Mouse (Mus musculus) gastrocnemius, adult 2 months (tissue): ENCODE results near the gene Psmd11. TPM values are rescaled to one million over a fixed set of nuclear protein-coding genes. Genes with fewer than 3 reads are reported as not detected.
"Not testable (repeated sequence)": the region's sequence is repeated elsewhere in the genome, so short reads cannot be mapped to it uniquely, and the experiment has no call there.

Experiments used
- DNase-seq: peaks from one replicate; pipeline ENCODE4 v3.0.0; 2022
- H3K27ac ChIP-seq: fragments of 200-600 bp; 2 replicates; pipeline ENCODE4 v1.8.1; 2022; ENCODE audit warnings: mild to moderate bottlenecking
- H3K4me3 ChIP-seq: fragments of 200-600 bp; 2 replicates; pipeline ENCODE4 v1.8.1; 2022; ENCODE audit warnings: mild to moderate bottlenecking, moderate library complexity
- CTCF ChIP-seq: fragments of 200-600 bp; IDR thresholded peaks from 2 replicates; pipeline ENCODE4 v1.8.1; 2022; ENCODE audit warnings: antibody characterized with exemption, mild to moderate bottlenecking, moderate library complexity
- intact Hi-C: fragments of 180-260 bp; cut with DNase I; formaldehyde crosslinking; loops from one replicate; pipeline ENCODE4 v1.15.1; 2025
- total RNA-seq, 2 experiments: library from RNA; stranded (reverse); gene quantifications; 2 replicates each; pipeline ENCODE4 v1.2.3; 2021

Psmd11 gene
- total RNA-seq, 2 experiments from 2014 or later: 138 to 169 TPM

DNA sequence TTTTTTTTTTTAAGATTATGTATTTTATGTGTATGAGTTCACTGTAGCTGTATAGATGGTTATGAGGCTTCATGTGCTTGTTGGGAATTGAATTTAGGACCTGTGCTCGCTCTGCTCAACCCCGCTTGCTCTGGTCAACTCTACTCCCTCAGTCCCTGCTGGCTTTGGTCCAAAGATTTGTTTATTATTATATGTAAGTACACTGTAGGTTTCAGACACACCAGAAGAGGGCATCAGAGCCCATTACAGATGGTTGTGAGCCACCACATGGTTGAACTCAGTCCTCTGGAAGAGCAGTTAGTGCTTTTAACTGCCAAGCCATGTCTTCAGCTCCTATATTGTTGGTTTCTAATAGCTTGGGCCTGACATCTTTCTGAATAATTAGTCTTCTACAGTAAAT lies 21.4 kb downstream of the Psmd11 start:
- H3K27ac ChIP-seq: no peak overlapping the region
- intact Hi-C loops: no loop called here
- TF ChIP-seq CTCF: no peak

GRCm38 (mm10) chr11:80452242-80452641 lies 23.8 kb downstream of the Psmd11 start:
- DNase-seq: no peak
- Histone ChIP-seq H3K27ac (no peak overlapping the region), H3K4me3 (no peak overlapping the region)
- TF ChIP-seq CTCF: no peak
- intact Hi-C loops: no loop called here

More for the DNA sequence above, 21.4 kb downstream of the Psmd11 start:
- DNase-seq: no peak
- H3K4me3 ChIP-seq: no peak overlapping the region

- Histone ChIP-seq H3K27ac (no peak overlapping the region), H3K4me3 (no peak overlapping the region)
- no peak for TF ChIP-seq CTCF
- intact Hi-C loops: no loop called here
- DNase-seq: no peak
These were observed 24.8 kb downstream of the Psmd11 start for GRCm38 (mm10) chr11:80453198-80453597.

GRCm38 (mm10) chr11:80463605-80464130 lies 35.3 kb downstream of the Psmd11 start:
- DNase-seq, intact Hi-C loops, H3K27ac ChIP-seq, H3K4me3 ChIP-seq: not testable (repeated sequence)
- peak; percentile 50 for TF ChIP-seq CTCF

GRCm38 (mm10) chr11:80471836-80472605 lies 43.6 kb downstream of the Psmd11 start:
- no peak overlapping the region for H3K4me3 ChIP-seq

GRCm38 (mm10) chr11:80474175-80474691 lies 45.8 kb downstream of the Psmd11 start:
- no peak for DNase-seq
- intact Hi-C loops: no loop called here
- Histone ChIP-seq H3K27ac (no peak overlapping the region), H3K4me3 (no peak overlapping the region)
- peak; percentile 24; the same call in 1 of the 2 replicates for TF ChIP-seq CTCF

More at GRCm38 (mm10) chr11:80471836-80472605, 43.6 kb downstream of the Psmd11 start:
- intact Hi-C loops: no loop called here
- no peak overlapping the region for H3K27ac ChIP-seq
- no peak for DNase-seq
- TF ChIP-seq CTCF: no peak

- intact Hi-C loops: no loop called here
- no peak for TF ChIP-seq CTCF
- Histone ChIP-seq H3K4me3 (no peak overlapping the region), H3K27ac (no peak overlapping the region)
- no peak for DNase-seq
These were observed 46.4 kb downstream of the Psmd11 start for GRCm38 (mm10) chr11:80474846-80475245.

- H3K4me3 ChIP-seq: no peak overlapping the region
- no peak overlapping the region for H3K27ac ChIP-seq
- intact Hi-C loops: no loop called here
- TF ChIP-seq CTCF: no peak
- DNase-seq: no peak
These were observed 47.1 kb downstream of the Psmd11 start for GRCm38 (mm10) chr11:80475544-80475943.

DNA sequence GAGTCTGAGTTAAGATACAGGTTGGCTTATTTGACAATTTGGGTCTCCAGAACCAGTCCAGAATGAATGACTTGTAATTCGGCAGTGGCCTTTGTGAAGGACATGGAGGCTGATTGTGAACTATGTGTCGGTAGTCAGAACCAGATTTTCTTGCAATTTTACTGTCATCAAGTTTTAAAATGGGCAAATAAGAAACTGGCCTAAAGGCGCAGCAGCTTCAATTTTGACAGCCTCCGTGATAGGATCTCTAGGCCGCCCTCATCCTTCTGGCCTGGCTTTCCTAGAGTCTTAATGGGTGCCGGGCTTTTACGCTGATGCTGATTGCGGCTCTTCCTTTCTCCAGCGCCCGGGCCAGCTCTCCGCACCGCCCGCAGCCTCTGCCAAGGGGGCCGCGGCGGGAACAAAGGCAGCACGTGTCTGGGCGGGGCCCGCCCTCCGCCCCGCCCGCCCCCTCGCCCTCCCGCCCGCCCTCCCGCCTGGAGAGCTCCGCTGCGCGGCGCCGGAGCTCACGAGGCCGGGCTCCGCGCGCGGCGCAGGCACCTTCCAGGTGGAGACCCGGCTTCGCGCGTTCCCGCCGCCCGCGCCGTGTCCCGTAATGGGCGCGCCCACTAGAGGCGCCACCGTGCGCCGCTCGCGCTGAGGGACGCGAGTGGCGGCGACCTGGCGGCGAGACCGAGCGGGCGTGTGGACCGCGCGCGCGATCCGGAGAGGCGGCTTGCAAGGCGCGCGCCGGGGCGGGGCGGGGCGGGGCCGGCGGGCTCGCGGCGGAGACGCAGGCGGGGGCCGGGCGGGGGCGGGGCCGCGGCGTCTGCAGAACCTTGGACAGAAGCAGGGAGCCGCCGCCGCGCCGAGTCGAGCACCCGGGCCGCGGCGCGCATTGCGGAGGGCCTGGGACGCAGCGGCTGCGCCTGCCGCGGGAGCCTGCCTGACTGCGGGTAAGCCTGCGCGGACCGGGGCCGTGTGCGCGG lies 48.1 kb downstream of the Psmd11 start, which contains the start of gene Cdk5r1:
Gene Cdk5r1, plus strand, starts transcription at position 802 of the 968 bp plus-strand sequence.
- Histone ChIP-seq H3K4me3 (peak within 1 kb of the TSS; percentile 74), H3K27ac (peak within 1 kb of the TSS; percentile 81)
- peak; percentile 50 for TF ChIP-seq CTCF
- intact Hi-C loops: no loop called here
- peak; percentile 90 for DNase-seq

- peak overlapping the region; percentile 81 for H3K27ac ChIP-seq
- intact Hi-C loops: no loop called here
- peak overlapping the region; percentile 74 for H3K4me3 ChIP-seq
- peak; percentile 49 for DNase-seq
- peak; percentile 2; the same call in 1 of the 2 replicates for TF ChIP-seq CTCF
These were observed 49.2 kb downstream of the Psmd11 start for GRCm38 (mm10) chr11:80477341-80478199.

DNA sequence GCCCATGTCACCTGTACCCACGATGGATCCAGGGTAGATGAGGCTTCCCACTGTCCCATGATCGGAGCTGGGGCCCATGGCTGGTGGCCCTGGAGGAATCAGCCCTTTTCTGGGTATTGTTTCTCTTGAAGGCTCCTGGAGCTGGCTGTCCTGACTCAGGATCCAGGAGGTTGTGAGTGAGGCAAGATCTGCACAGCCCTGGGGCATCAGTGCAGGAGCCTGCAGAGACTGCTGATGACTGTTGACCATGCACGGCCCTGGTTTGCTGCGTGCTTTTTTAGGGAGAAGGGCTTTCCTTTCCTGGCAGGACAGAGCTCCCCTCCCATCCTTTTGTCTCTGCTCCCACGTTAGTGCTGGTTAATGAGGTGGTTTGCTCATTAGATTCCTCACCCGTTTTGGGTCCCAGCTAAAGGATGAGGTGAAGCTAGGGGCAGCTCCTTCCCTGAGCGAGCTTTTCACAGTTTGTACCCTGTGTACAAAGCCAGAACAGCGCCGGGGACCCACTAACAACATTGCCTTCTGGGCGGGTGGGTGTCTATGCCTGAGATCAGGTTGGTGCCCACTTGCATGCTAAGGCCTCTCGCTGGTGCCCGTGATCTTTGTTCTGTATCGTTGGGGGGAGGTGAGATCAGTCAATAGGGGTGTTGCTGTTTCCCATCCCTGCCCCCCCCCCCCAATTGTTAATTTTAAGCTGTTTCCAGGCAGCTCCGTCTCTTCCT lies 50.4 kb downstream of the Psmd11 start:
- Histone ChIP-seq H3K27ac (no peak overlapping the region), H3K4me3 (no peak overlapping the region)
- no peak for DNase-seq
- intact Hi-C loops: no loop called here
- no peak for TF ChIP-seq CTCF
